Mouse (Mus musculus) thymus, postnatal 36 days (tissue): ENCODE results near the gene Ahdc1.
"Not testable (repeated sequence)": the region's sequence is repeated elsewhere in the genome, so short reads cannot be mapped to it uniquely, and the experiment has no call there.

Experiments
- DNase-seq, 2 experiments: peaks; one replicate each; pipeline ENCODE4 v3.0.0; 2022; ENCODE audit warnings: mixed read lengths in 2 of 2

Ahdc1 gene

DNA sequence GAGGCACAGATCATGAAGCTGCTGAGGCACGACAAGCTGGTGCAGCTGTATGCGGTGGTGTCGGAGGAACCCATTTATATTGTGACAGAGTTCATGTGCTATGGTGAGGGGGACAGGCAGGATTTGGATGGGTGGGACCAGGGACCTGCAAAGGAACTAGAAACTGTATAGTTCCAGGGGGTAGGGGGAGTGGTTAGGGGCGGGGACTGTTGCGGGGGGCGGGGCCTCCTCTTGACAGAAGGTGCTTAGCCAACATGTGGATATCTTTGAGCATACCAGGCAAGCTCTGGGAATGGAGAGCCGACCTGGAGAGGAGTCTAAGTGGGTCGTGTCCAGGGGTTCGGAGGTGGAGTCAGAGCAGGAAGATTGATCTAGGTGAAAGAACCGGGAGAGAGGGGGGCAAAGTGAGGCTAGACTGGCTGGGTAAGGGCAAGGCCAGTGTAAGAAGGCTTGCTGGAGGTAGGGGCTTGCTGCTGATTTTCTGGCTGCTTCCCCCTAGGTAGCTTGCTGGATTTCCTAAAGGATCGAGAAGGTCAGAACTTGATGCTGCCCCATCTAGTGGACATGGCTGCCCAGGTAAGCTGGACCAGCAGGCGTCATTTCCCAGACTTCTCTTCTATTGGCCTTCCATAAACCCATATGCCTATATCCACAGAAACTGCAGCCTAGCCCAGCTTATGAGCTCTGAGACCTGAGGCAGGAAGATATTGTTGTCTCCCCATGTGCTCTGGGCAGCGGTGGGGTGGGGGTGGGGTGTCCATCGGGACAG lies 13.4 kb upstream of the Ahdc1 start:
- DNase-seq = no peak

DNA sequence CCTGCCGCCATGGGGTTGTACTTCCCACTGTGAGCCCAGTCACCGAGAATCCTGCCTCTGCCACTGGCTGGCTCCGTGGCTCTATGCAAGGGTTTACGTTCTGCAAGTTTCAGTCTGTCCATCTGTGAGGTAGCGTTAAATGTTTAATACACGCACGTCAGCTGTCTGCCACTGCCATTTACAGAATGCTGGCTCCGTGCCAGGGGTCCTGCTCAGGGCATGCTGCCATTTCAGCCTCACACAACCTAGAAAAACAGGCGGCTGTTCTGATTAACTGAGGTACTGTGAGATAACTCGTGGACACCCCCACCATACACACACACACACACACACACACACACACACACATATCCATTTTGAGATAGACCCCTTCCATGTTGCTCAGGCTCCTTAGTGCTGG lies 8.2 kb upstream of the Ahdc1 start:
- no peak for DNase-seq

DNA sequence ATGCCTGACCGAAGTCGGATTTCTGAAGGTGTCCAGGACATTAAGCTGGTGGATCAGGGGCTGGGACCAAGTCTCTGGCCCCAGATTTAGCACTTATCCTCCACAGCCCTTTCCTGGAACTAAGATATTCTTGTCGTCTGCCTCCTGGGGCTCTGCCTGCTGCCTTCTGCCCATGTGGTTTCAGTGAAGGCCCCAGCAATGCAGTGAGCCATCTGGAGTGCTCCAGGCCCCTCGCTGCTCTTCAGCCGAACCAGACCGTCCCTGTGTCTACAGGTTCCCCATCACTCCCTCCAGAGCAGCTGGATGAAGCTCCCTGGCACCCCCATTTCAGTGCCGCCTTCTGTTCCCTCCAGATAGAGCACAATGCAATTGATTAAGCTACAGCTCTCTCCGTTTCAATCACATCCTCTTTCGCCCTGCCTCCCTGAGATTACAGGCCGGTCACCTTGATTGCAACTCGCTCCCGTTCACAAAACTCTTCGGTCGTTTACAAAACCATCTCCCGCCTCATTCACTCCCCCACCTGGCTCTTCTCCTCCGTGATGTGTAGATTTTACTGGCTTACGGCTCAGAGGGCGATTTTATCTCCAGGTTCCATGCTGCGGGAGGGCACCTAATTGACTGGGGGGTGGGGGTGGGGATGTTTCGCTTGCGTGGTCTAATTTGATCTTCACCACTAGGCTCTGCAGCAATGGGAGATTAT lies 7.6 kb upstream of the Ahdc1 start:
- no peak for DNase-seq

GRCm38 (mm10) chr4:133005233-133005632 lies 5.8 kb upstream of the Ahdc1 start:
- DNase-seq = peak; percentile 71 to 72

DNA sequence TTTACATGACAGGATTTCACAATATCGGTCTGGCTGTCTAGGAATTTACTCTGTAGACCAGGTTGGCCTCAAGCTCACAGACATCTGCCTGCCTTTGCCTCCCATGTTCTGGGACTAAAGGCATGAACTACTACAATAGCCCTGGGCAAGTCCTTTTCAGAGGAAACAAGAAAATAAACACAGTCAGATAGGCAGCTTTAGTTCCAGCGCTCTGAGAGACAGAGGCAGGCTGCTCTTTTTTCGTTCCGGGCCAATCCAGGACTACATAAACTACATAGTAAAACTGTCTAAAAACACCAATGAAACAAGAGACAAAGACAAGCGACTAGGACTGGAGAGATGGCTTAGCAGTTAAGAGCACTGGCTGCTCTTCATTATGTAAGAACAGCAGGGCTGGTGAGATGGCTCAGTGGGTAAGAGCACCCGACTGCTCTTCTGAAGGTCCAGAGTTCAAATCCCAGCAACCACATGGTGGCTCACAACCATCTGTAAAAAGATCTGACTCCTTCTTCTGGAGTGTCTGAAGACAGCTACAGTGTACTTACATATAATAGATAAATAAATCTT lies 5.1 kb upstream of the Ahdc1 start:
- DNase-seq = not testable (repeated sequence)

DNA sequence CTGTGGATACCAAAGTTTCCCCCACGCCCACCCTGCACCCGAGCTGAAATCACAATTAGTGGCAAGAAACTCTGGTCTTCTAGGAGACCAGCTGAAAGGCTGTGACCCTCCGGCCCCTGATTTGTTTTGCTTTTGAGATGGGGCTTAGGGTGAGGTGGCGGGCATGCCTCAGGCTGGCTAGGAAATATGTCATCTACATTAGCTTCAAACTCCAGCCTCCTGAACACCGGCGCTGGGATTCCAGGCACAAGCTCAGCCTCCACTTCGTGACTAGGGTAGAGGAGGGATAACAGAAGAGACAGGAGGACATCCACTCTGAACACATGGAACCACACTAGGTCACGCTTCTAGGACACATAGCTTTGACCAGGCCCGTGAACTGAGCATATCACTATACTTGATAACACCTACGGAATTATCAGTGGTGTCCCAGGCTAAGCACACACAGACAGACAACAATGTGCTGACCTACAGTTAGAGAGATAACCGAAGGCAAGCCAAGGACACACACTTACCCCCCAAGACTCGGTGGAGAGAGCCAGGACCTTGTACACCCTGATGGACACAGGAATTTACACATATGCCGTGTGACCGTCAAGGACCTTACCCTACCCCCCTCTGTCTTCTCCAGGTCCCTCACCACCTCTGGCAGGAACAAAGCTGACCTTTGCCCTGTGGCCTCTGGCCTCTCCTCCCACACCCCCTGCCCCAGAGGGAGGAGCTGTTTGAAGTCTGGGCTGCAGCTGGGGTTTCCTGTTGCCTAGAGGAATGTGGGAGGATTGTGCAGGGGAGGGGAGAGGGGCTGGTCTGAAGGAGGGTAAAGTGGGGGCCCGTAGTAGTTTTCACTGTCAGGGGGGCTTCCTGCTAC lies 3.3 kb upstream of the Ahdc1 start:
- peak in 1 of 2 experiments; percentile 41 for DNase-seq

DNA sequence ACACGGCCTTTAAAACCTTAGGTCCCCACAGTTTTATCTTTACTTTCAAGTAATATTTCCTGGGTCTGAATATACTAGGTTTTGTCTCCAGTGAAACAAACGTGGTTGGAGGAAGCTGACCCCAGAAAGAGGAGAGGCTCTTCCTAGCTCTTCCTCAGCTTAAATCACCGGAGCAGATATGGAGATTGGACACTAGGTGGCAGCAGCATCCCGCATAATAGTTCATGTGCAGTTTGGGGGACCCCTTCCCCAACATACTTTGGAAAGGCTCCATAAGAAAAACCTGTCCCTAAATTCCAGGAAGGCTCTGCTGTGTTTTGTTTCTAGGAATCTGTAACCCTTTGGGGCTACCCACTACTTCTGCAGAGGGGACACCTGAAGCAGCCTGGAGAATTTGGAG lies 1.9 kb upstream of the Ahdc1 start:
- peak; percentile 68 to 71 for DNase-seq

DNA sequence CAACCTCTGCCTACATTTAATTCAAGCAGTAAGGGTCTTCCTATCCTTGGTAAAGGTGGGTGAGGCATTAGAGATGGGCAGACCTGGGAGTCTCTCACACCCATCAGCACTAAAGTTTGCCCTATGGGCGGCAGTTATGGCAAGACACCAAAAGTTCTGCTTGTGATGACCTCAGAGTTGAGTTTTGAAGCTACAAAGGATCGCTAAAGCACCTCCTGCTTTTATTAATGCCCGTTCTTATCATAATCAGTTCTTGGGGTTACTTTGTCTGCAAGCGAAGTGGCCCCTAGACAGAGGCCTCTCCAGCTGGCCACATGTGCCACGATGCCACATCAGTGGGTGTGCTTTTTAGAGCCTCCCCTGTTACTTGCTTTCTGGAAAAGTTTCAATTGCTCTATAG lies 1.4 kb upstream of the Ahdc1 start:
- DNase-seq = no peak

DNA sequence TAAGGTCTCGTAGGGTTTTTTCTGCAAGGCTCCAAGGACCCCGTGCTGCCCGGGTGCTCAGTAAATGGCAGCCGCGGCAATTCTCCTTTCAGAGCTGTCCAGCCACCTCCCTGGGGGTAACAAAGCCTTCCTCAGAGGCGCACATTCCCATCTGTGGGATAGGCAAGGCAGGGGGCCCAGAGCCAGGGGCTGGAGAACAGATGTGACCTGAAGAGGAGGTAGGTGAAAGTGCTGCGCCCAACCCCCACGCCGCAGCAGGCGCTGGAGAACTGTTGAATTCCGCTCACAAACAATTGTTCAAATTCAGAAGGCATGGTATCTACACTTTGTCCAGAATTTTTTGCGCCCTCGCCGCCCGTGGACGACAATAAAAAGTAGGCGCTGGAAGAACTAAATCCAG lies 449 bp upstream of the Ahdc1 start:
- peak; percentile 46 to 59 for DNase-seq

DNA sequence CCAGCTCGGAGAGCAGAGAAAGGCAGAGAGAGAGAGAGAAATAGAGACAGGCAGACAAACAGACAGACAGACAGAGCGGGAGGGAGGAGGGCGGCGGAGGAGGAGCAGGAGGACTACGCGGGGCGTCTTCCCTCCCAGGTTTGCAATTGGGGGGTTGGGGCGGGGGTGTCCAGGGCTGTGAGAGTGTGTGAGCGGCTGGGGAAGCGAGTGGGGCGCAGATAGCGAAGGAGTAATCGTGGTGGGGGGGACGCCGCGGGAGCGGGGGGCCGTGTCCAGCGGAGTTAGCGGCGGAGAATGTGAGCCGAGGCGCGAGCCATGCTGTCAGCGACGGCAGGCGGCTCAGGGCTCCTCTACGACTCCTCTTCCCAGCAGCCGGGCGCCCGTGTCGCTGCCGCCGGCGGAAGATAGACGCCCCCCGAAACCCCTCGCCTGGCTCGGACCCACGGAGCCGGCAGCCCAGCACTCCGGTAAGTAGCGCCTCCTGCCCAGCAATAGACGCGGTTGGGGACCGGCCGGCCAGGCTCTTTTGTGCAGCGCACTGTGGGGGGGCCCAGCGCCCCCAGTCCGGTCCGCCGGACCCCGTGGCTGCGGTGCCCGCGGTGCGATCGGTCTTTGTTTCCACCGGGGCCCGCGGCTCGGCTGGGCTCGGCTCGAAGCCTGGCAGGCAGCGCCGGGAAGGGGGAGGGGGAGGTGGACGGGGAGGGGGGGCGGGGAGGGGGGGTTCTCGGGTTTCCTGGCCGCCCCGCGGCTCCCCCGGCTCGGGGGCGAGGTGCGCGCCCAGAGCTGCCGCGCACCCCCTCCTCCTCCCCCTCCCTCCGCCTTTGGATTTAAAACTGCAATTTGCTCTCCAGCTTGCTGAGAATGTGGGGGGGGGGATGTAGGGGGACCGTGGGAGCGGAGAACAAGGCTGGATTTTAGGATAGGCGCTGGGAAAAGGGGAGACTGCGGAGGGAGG lies 1.0 kb downstream of the Ahdc1 start:
- DNase-seq = peak; percentile 64 to 78

DNA sequence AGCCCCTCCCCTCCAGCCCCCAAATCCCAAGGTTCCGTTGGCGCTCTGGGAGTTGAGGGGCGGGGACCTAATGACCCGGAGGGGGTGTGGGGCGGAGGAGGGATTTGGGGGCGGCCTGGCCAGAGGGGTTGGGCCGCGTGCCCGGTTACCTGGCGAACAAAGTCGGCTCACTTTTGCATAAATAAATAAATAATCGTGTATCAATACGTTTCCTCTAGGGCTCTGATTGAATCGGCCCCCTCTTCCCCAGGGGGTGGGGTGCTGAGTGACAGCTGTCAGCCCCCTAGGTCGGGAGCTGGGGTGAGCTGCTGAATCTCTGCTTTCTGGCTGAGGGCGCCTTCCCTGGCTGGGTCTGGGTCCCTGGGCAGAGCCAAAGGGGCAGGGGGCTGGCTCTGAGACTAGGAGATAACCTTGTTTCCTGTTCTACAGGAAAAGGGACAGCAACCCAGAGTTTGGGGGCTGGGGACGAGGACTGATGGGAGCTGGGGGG lies 1.8 kb downstream of the Ahdc1 start:
- peak; percentile 51 to 67 for DNase-seq

DNA sequence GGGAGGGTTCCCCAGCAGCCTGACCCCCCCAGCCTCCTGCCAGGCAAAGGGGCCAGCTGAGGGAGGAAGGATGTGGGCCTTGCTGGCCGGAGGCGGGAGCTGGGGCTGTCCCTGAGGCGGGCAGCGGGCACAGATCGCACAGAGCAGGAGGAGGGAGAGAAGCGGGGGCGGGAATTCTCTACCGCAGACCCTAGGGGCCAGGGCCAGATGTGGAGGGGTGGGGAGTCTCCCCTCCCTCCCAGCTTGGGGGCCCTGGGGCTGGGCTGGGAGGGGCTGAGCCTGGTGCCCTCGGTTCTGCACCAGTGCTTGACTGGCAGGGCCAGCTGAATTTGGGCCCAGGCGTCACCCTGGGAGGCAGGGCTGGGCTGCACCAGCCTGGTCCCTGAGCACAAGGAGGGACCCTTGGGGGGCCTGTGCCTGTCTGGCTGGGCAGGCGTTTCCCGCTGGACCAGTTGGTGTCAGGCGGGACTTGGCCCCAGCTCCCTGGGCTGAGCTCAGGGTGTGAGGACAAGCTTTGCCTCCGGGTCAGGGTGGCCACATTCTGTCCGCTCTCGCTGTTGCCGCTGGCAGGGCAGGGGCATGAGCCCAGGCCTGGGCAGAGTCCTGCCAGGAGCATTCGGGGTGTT lies 2.3 kb downstream of the Ahdc1 start:
- DNase-seq = peak; percentile 39 to 66

GRCm38 (mm10) chr4:133014088-133014487 lies 3.0 kb downstream of the Ahdc1 start:
- DNase-seq = peak in 1 of 2 experiments; percentile 27

DNA sequence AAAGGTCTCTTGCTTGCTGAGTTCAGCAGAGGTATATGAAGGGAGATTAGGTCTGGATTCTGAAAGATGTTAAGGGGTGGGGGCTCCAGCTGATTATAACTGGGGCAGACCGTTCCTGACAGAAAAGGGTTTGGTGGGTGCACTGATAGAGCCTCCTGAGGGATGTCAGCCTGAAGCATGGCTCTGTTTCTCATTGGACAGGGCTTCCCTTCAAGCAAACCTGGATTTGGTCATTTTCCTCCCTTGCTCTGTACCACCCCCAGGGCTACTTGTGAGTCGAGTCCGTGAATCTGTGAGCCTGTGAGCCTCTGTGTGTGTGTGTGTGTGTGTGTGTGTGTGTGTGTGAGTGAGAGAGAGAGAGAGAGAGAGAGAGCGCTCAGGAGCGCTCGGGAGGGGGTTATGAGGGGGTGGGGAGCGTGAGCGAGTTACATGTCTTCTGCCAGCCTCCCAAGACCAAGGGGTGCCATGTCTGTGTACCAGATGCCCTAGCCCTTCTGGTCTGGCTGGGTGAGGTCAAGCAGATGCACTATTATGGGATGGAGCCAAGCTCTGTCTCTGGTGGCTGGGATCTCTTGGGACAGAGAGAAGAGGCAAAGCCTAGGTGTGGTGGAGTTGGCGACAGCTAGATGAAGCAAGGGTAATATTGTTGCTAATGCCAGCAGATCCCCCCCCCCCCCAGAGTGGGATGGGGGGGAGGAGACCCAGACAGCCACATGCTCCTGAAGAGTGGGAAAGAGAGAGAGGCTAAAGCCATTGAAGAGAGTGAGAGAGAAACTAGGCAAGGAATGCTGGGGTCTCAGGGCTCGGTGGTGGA lies 4.0 kb downstream of the Ahdc1 start:
- DNase-seq = no peak

GRCm38 (mm10) chr4:133015710-133016651 lies 4.9 kb downstream of the Ahdc1 start:
- peak in 1 of 2 experiments; percentile 35 for DNase-seq

DNA sequence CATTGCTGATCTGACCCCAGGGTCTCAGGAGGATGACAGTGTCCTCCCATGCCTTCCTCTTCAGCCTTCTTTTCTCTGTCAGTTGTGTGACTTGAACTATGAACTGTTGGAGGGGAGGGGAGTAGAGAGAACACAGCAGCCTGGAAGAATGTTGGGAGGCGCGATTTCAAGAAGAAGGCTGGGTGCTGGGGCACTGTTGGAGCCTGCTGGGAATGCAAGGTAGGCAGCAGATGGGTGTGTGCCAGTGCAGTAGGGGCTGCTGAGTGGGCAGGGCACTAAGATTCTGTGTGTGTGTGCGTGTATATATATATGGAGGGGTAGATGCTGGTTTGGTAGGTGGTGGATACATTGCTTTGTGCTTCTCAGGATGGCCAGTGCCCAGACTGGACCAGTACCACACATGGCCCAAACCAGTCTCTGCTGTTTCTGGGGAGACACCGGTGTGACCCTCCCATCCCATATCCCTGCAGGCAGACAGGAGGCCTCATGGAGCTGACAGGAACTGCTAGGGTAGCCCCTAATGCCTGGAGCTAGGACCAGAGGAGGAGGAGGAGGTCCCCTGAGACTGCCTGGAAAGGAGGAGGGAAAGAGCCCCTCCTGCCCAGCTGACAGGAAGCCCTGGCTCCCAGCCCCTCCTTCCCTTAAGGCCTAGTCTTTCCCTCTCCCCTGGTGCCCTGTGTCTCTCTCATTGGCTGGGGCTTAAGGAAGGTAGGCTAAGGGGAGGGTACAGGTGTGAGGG lies 5.8 kb downstream of the Ahdc1 start:
- no peak for DNase-seq

GRCm38 (mm10) chr4:133017597-133018262 lies 6.7 kb downstream of the Ahdc1 start:
- no peak for DNase-seq
